ENCODE assay signal across 8 mouse cellular contexts in the genomic region with DNA sequence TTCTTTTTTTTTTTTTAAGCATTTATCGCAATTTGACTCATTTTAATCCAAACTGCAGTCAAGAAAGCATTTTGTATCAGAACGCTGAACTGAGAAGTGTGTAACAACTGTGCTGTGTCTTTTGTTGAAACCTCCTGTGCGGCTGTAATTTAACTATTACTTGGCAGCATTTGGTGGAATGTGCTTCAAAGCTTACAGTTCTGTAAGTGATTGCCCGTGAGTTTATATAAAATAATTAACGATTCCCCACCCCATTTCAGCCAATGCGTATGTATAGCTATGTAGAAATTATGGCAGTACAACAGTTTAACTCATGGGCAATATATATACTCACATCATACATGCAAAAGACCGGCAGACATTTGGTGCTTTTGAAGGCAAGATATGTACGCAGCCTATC.
DNase-seq lines count a peak whose midpoint lies in the region; ATAC-seq and TF ChIP-seq lines count a peak whose summit lies in the region.

No protein-coding gene starts in this region.

- H3K4me3 ChIP-seq in left cerebral cortex, adult 2 months, result peak overlapping the region; percentile 74
- H3K4me3 ChIP-seq in embryonic fibroblast, embryonic 13.5 days (ENCODE audit: insufficient read depth, low read length), result peak overlapping the region; percentile 98
- H3K4me3 ChIP-seq in intestine, embryonic 14.5 days (ENCODE audit: low read depth, low read length), result peak overlapping the region; percentile 85
- peak overlapping the region; percentile 90 for H3K4me3 ChIP-seq in neural tube, embryonic 13.5 days

- peak overlapping the region; percentile 93 for H3K9ac ChIP-seq in intestine, embryonic 14.5 days (ENCODE audit: low read length)
- H3K9ac ChIP-seq in neural tube, embryonic 13.5 days, result peak overlapping the region; percentile 100

- peak; percentile 51; the same call in 1 of the 2 replicates for TF ChIP-seq POLR2A in embryonic fibroblast, embryonic 13.5 days (IDR thresholded peaks at IDR 0.05; ENCODE audit: low read depth, low read length)

- 35% methylated on average over 8 of the region's 8 CpGs for WGBS in intestine, embryonic 14.5 days
- 36% methylated on average over 8 of the region's 8 CpGs for WGBS in neural tube, embryonic 13.5 days

- H3K27me3 ChIP-seq in intestine, embryonic 14.5 days (replicated peaks; ENCODE audit: control insufficient read depth, insufficient read depth, low read length), result no peaks in the 10 kb centered on the region
- no peaks in the 10 kb centered on the region for H3K27me3 ChIP-seq in neural tube, embryonic 13.5 days

- peak overlapping the region; percentile 95 for H3K27ac ChIP-seq in left cerebral cortex, adult 2 months
- peak overlapping the region; percentile 95 for H3K27ac ChIP-seq in embryonic fibroblast, embryonic 13.5 days (ENCODE audit: insufficient read depth, low read length)
- H3K27ac ChIP-seq in intestine, embryonic 14.5 days (ENCODE audit: low read depth), result peak overlapping the region; percentile 94
- H3K27ac ChIP-seq in neural tube, embryonic 13.5 days (replicated peaks), result peak overlapping the region; percentile 100

- intact Hi-C loops in left cerebral cortex, adult 2 months (cut with DNase I), result loop anchor here (1.0 kb wide), 1 partner anchor 368 kb away; no protein-coding TSS in a partner anchor
- intact Hi-C loops in left cerebral cortex, postnatal 10 days (cut with DNase I), result loop anchor here (5.0 kb wide), 1 partner anchor 356 kb away; no protein-coding TSS in a partner anchor

- DNase-seq in left cerebral cortex, adult 2 months (ENCODE audit: extremely low spot score in 1 of 2, low spot score in 2 of 2), result no peak
- DNase-seq in left cerebral cortex, postnatal 10 days (ENCODE audit: extremely low spot score in 1 of 2, low spot score in 2 of 2), result no peak
- DNase-seq in intestine, embryonic 14.5 days (ENCODE audit: low spot score), result no peak
- no peak for DNase-seq in layer of hippocampus, postnatal 14 days (ENCODE audit: low spot score in 2 of 2)

- no peak for TF ChIP-seq CTCF in left cerebral cortex, adult 2 months (IDR thresholded peaks at IDR 0.05)
- TF ChIP-seq CTCF in embryonic fibroblast, embryonic 13.5 days (IDR thresholded peaks at IDR 0.05; ENCODE audit: borderline replicate concordance, insufficient read depth, low read length), result no peak

- H3K4me2 ChIP-seq in intestine, embryonic 14.5 days (ENCODE audit: low read length), result peak overlapping the region; percentile 56
- H3K4me2 ChIP-seq in neural tube, embryonic 13.5 days, result peak overlapping the region; percentile 83

- H3K9me3 ChIP-seq in intestine, embryonic 14.5 days (ENCODE audit: control insufficient read depth, low read length), result no peaks in the 10 kb centered on the region
- H3K9me3 ChIP-seq in neural tube, embryonic 13.5 days, result no peaks in the 10 kb centered on the region

- peaks cover 2% of the 10 kb centered on the region for H3K4me1 ChIP-seq in embryonic fibroblast, embryonic 13.5 days (ENCODE audit: control insufficient read depth, insufficient read depth, low read length)
- H3K4me1 ChIP-seq in intestine, embryonic 14.5 days (replicated peaks; ENCODE audit: control insufficient read depth, insufficient read depth, low read length), result peaks cover 14% of the 10 kb centered on the region; the same call in 1 of the 2 replicates
- peaks cover 41% of the 10 kb centered on the region for H3K4me1 ChIP-seq in neural tube, embryonic 13.5 days (replicated peaks)

- peaks cover 13% of the 10 kb centered on the region for H3K36me3 ChIP-seq in intestine, embryonic 14.5 days (ENCODE audit: control insufficient read depth, insufficient read depth, low read length)
- peaks cover 19% of the 10 kb centered on the region for H3K36me3 ChIP-seq in neural tube, embryonic 13.5 days

- ATAC-seq in intestine, embryonic 14.5 days (replicated peaks; ENCODE audit: low FRiP score, low TSS enrichment, low read depth), result no peak
- ATAC-seq in neural tube, embryonic 13.5 days (ENCODE audit: low read depth), result no peak
- no peak for ATAC-seq in frontal cortex, adult (ENCODE audit: low TSS enrichment)
- no peak for ATAC-seq in megakaryocyte-erythroid progenitor cell, adult 5-6 weeks (replicated peaks; ENCODE audit: low FRiP score, low TSS enrichment, poor library complexity, severe bottlenecking)
